Mouse (Mus musculus) spleen, adult 2 months (tissue): ENCODE measurements around the gene Zfhx3. TPM values are rescaled to one million over a fixed set of nuclear protein-coding genes. Genes with fewer than 3 reads are reported as not detected.

Source experiments
- DNase-seq, 2 experiments: peaks; one replicate each; pipeline versions ENCODE4 v3.0.0 to v3.0.0-alpha.2; 2012 to 2021; ENCODE audit warnings: low spot score in 2 of 2, low read depth in 1 of 2
- H3K27ac ChIP-seq: fragments of 200-500 bp; 2 replicates; pipeline ENCODE4 v1.5.1; 2012; ENCODE audit warnings: low read length, inconsistent platforms; ENCODE audit not compliant: insufficient read depth
- H3K27me3 ChIP-seq: fragments of 200-500 bp; 2 replicates; pipeline ENCODE4 v1.6.1; 2012; ENCODE audit warnings: mild to moderate bottlenecking, moderate library complexity, low read length, inconsistent platforms; ENCODE audit not compliant: control insufficient read depth, insufficient read depth
- H3K36me3 ChIP-seq: fragments of 200-500 bp; 2 replicates; pipeline ENCODE4 v1.6.1; 2012; ENCODE audit warnings: mild to moderate bottlenecking, low read length, inconsistent platforms; ENCODE audit not compliant: control insufficient read depth, insufficient read depth
- H3K4me1 ChIP-seq: fragments of 200-500 bp; 2 replicates; pipeline ENCODE4 v1.6.1; 2011; ENCODE audit warnings: inconsistent platforms; ENCODE audit not compliant: control insufficient read depth, insufficient read depth, insufficient read length
- H3K4me3 ChIP-seq: fragments of 200-500 bp; 2 replicates; pipeline ENCODE4 v1.5.1; 2011; ENCODE audit warnings: mild to moderate bottlenecking, inconsistent platforms; ENCODE audit not compliant: insufficient read depth, insufficient read length; ENCODE audit errors: extremely low read depth
- CTCF ChIP-seq: fragments of 200-500 bp; IDR thresholded peaks from 2 replicates; pipeline ENCODE4 v1.5.1; 2011; ENCODE audit warnings: mild to moderate bottlenecking, inconsistent platforms; ENCODE audit not compliant: insufficient read depth, insufficient read length, insufficient replicate concordance; ENCODE audit errors: extremely low read depth
- POLR2A ChIP-seq: fragments of 200-500 bp; IDR thresholded peaks from 2 replicates; pipeline ENCODE4 v1.6.1; 2011; ENCODE audit warnings: low read depth, low read length, inconsistent platforms
- WGBS: fragments of 180-500 bp; shearing (Covaris S2); methylation state at CpG from one replicate; pipeline ENCODE4 v1.1.7; 2018; 5-methylcytosine and 5-hydroxymethylcytosine counted together
- polyA plus RNA-seq: library from polyadenylated mRNA; depleted of rRNA; stranded (reverse); fragments of >200 nt; gene quantifications from 2 replicates; pipeline ENCODE4 v1.2.3, GENCODE M21; 2012

Zfhx3 gene
- polyA plus RNA-seq, 1 experiment = 1.5 TPM

DNA sequence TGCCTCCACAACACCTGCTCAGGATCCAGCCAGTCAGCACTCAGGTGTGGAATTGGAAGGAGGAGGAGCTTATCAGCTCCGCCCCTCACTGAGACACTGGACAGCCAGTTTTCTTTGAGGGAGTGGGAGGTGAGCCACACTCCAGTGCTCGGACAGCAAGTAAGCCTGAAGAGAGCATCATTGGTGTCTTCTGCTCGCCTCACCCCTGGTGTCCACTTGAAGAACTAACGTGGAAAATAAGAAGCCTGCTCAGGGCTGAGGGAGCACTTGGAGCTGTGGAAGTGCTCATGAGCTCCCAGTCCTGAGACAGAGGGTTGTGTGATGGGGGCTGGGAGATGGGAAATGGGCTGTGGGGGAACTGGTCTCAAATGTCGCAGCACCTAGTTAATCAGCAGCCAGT lies 988.2 kb downstream of the Zfhx3 start:
- no peaks in the 10 kb centered on the region for H3K4me1 ChIP-seq
- 88% methylated on average over 5 of the region's 5 CpGs for WGBS
- no peak overlapping the region for H3K4me3 ChIP-seq
- H3K36me3 ChIP-seq = no peaks in the 10 kb centered on the region
- no peak for DNase-seq
- TF ChIP-seq CTCF (no peak), POLR2A (no peak)
- H3K27me3 ChIP-seq = no peaks in the 10 kb centered on the region
- H3K27ac ChIP-seq = no peak overlapping the region

DNA sequence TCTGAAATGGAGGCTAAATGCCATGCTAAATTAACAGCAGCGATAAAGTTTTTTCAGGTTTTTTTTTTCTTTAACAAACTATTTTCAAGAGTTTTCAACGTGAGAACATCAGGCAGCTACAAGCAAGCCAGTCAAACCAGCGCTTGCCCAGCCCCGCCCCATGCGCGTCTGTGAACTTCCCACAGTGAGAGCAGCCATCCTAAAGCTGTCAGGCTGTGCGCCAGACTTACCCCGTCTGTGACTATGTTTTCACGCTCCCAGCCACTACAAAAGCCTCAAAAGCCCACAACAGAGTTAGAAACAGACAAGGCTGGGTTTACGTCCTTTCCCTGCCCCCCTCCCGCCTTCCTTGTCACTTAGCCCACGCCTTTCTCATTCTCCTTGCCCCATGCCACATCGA lies 989.4 kb downstream of the Zfhx3 start:
- Histone ChIP-seq H3K27me3 (no peaks in the 10 kb centered on the region), H3K27ac (no peak overlapping the region), H3K36me3 (no peaks in the 10 kb centered on the region), H3K4me3 (no peak overlapping the region), H3K4me1 (no peaks in the 10 kb centered on the region)
- no peak for DNase-seq
- TF ChIP-seq CTCF = no peak
- no peak for TF ChIP-seq POLR2A
- WGBS = 72% methylated on average over 13 of the region's 13 CpGs

DNA sequence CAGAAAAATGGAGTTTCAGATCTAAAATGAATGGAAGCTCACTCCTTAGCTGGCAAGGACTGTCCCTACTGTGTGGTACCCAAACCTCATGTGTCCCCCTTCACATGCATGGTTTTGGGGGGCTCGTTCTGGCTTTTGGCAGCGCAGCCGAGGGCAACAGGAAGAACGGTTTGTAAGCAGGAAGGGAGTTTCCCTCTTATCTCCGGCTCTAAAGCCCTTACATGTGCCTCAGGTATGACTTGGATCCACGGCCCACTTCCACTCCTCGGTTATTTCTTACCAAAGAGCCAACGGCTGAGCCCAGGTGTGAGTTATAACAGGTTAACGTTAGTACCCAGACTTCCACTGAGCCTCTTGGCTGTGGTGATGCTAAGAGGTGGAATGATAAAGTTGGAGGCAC lies 990.3 kb downstream of the Zfhx3 start:
- WGBS = 77% methylated on average over 9 of the region's 9 CpGs
- Histone ChIP-seq H3K27ac (no peak overlapping the region), H3K36me3 (no peaks in the 10 kb centered on the region), H3K4me3 (no peak overlapping the region), H3K4me1 (no peaks in the 10 kb centered on the region), H3K27me3 (no peaks in the 10 kb centered on the region)
- DNase-seq = no peak
- TF ChIP-seq CTCF (no peak), POLR2A (no peak)

DNA sequence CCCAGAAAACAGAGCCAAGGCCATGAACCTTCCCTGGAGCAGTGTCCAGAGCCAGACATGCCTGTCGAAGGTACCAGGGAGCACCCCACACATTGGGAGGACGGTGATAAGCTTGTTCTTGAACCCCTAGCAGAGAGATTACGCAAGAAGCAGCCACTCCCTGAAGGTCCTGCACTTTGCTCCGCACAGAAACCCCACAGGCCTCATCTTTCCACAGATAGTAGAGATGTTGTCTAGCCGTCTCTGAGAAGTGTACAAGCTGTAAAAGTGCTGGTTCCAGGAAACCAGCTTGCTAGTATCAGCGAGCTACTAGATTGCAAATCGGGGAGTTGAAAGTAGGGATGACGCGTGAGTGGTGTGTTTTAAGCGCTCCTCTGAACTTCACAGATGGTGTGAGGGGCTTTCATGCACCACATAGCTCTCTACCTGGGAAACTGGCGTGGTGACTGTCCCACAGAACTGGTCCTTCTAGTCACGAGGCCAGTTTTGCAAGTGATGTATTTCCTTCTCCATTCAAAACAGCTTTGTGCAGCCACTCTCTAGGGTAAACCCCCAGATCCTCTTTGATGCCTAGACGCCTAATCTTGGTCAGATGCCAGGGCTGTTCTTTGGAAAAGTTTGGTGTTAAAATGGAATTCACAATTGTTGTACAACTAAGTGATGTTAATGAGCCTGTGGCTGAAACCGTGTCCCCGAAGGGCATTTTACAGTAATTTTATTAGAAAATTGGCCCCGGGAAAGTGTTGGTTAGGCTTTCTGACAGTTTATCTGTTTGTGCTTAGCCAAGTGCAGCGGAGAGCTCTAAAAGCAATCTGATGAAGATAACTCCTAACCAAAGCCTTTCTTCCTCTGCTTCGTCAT lies 993.6 kb downstream of the Zfhx3 start:
- Histone ChIP-seq H3K27me3 (no peaks in the 10 kb centered on the region), H3K4me3 (no peak overlapping the region), H3K27ac (no peak overlapping the region), H3K4me1 (no peaks in the 10 kb centered on the region), H3K36me3 (no peaks in the 10 kb centered on the region)
- TF ChIP-seq POLR2A (no peak), CTCF (no peak)
- no peak for DNase-seq
- 84% methylated on average over 18 of the region's 18 CpGs for WGBS

DNA sequence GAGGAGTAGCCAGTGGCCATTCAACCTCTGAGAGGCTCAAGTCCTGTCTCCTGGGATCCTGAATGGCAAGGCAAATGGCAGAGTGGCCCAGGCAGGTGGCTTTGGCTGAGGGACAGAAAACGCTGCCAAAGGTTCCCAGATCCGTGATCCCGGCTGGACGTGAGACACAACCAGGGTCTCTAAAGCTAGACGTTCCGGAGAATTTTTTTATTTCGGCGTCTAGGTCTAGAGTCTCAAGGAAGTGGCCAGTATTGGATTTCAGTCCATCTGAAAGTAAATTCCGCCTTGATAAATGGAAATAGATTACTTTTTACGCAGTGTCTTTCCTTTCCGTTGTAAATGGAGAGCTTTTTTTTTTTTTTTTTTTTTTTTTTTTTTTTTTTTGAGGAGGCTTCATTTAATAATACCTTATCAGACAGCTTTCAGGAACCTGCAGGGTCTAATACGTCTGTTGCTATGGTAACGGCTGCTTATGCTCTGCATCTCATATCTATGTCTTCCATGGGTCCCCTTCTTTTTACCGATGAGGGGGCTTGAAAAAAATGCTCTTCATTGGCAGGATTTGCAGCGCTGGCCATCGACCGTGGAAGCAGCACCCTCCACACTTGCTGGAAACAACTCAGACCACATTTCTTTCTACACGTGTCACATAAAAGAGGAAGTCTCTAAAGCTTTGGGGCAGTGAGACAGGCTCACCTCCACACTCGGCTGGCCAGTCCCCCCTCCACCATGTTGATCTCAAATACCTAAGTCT lies 994.4 kb downstream of the Zfhx3 start:
- WGBS = 67% methylated on average over 19 of the region's 19 CpGs
- Histone ChIP-seq H3K4me1 (no peaks in the 10 kb centered on the region), H3K4me3 (no peak overlapping the region), H3K27ac (no peak overlapping the region), H3K27me3 (no peaks in the 10 kb centered on the region), H3K36me3 (no peaks in the 10 kb centered on the region)
- no peak for DNase-seq
- TF ChIP-seq POLR2A = no peak
- no peak for TF ChIP-seq CTCF

DNA sequence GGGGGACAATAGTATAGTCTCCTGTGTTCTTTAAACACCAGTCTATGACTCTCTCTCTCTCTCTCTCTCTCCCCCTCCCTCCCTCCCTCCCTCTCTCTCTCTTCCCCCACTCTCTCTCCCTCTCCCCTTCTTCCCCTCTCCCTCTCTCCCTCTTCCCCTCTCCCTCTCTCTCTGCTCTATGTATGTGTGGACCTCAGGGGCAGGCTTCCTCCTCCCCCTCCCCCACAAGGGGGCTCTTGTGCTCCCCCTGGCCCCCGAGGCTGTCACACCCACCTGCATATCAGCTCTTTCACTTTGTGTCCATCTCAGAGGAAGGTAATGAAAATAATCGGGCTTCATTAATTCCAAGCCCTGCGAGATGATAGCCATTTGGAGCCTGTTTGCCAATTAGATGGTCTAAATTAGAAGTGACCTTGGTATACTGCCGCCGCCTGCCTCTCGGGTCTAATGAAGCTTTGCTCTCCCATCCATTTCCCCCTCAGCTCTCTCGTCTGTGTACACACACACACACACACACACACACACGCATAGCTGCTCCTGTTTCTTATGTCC lies 995.5 kb downstream of the Zfhx3 start:
- Histone ChIP-seq H3K27me3 (no peaks in the 10 kb centered on the region), H3K36me3 (no peaks in the 10 kb centered on the region), H3K4me3 (no peak overlapping the region), H3K4me1 (no peaks in the 10 kb centered on the region), H3K27ac (no peak overlapping the region)
- WGBS = 95% methylated on average over 8 of the region's 8 CpGs
- DNase-seq = no peak
- no peak for TF ChIP-seq CTCF
- TF ChIP-seq POLR2A = no peak
